Mouse (Mus musculus): ENCODE results near the gene Afdn.
"Not testable (repeated sequence)": the region's sequence is repeated elsewhere in the genome, so short reads cannot be mapped to it uniquely, and the experiment has no call there.

Afdn gene

DNA sequence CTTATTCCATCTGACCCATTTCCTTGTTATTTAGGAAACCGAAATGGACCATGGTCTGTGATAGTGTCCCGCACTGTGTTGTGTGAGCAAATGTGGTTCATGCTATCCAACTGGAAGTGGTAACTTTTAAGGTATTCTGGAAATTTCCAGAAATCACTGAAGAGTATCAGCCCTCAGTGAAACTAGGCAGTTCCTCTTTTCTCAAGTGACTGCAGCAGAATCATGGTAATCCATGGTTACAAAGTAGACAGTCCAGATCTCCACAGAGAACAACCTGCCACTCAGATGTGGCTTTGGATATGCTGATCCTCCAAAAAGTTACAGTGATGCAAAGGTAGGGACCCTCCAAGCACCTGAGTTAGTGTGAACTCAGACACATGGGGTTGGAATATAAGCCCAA is 21.4 kb upstream of the Afdn start:
- DNase-seq (ENCODE audit: low read depth, low spot score), result no peak

GRCm38 (mm10) chr17:13739981-13740380 is 20.4 kb upstream of the Afdn start:
- DNase-seq (ENCODE audit: low read depth, low spot score), result no peak

DNA sequence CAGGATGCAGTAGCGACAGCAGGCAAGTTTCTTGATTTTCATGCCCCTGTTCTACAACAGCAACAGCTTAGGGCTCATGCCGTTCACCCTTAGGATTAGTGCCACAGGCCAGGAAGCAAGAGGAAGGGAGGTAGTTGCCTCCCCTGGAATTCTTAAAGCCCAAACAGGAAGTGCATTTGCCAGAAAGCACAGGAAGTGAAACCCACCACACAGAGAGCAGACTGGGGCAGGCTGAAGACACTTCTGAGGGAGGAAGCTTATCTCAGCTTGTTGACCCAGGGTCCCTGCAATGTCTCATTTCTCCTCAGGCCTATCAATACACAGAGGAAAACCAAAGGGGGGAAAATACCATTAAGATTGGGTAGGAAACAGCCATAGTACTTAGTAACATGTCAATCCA is 19.5 kb upstream of the Afdn start:
- no peak for DNase-seq (ENCODE audit: low read depth, low spot score)

GRCm38 (mm10) chr17:13741611-13742010 is 18.7 kb upstream of the Afdn start:
- DNase-seq (ENCODE audit: low read depth, low spot score), result no peak

- DNase-seq (ENCODE audit: low read depth, low spot score), result no peak
Measured at GRCm38 (mm10) chr17:13742334-13742733, 18.0 kb upstream of the Afdn start.

- no peak for DNase-seq (ENCODE audit: low read depth, low spot score)
Measured at GRCm38 (mm10) chr17:13742941-13743708, 17.2 kb upstream of the Afdn start.

DNA sequence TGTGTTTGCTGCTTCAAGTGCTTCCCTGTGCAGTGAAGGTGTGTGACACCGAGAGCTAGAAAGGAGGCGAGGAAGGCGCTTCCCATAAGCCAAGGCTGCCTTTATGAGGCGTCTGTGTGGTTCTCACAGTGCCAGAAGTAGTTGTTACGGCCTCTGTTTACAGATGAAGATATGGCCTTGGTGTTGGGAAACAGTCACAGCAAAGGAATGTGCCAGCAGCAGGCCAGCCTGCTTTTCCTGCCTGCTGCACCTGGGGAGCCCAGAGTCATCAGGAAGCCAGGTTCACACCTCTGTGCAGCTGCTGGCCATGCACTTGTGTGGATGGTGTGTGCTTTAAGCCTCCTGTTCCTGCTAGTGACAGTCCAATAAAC is 16.6 kb upstream of the Afdn start:
- no peak for DNase-seq (ENCODE audit: low read depth, low spot score)

GRCm38 (mm10) chr17:13744219-13744618 is 16.1 kb upstream of the Afdn start:
- no peak for DNase-seq (ENCODE audit: low read depth, low spot score)

GRCm38 (mm10) chr17:13744824-13745223 is 15.5 kb upstream of the Afdn start:
- DNase-seq (ENCODE audit: low read depth, low spot score), result no peak

- DNase-seq (ENCODE audit: low read depth, low spot score), result no peak
Measured at GRCm38 (mm10) chr17:13745373-13745772, 15.0 kb upstream of the Afdn start.

GRCm38 (mm10) chr17:13746330-13746729 is 14.0 kb upstream of the Afdn start:
- peak; percentile 5 for DNase-seq (ENCODE audit: low read depth, low spot score)

DNA sequence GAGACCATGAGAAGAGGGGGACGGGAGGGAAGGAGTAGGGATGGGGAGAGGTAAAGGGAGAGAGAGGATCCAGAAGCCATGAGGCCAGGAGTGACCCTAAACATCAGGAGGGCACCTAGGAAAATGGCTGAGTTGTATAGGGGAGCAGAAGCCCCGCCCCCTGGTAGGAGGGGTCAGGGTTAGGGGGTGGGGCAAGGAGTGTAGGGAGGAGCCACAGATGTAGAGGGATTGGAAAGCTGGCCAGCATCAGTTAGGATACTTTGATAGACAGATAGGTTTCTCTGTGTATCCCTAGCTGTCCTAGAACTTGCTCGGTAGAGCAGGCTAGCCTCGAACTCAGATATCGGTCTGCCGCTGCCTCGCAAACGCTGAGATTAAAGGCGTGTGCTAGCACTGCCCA is 12.7 kb upstream of the Afdn start:
- no peak for DNase-seq (ENCODE audit: low read depth, low spot score)

DNA sequence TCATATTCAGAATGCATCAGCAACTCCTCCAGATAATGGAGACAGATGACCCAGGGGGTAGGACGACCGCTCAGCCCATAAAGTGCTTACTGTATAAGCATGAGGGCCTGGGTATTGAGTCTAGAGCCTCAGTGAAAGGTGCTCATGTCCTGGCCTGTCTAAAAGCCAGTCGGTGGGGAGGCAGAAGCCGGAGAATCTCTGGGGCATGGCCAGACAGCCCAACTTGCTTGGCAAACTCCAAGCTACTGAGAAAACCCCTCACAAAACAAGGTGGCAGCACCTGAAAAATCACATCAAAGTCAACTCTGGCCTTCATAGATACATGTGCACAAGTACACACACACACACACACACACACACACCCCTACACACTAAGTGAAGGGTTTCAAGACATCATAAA is 11.3 kb upstream of the Afdn start:
- DNase-seq (ENCODE audit: low read depth, low spot score), result no peak

- DNase-seq (ENCODE audit: low read depth, low spot score), result no peak
Measured at GRCm38 (mm10) chr17:13753918-13754317, 6.4 kb upstream of the Afdn start.

GRCm38 (mm10) chr17:13754940-13755339 is 5.4 kb upstream of the Afdn start:
- no peak for DNase-seq (ENCODE audit: low read depth, low spot score)

DNA sequence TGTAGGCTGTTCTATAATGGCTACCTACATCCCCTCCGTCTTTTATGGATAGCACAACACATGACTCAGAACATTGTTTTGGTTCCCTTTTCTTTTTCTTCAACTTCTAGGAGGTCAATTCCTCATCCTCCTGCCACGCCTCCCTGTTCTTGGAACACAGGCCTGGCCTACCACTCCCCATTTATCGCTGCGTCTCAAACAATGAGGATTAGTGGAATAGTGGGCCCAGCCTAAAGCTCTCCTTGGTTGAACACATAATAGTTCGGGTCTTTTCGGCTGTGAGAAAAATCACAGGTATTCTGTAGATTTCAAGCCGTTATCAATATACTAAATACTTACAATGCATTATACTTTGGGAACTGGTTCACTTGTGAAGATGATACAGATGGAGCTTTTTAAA is 1.8 kb upstream of the Afdn start:
- DNase-seq (ENCODE audit: low read depth, low spot score), result no peak

DNA sequence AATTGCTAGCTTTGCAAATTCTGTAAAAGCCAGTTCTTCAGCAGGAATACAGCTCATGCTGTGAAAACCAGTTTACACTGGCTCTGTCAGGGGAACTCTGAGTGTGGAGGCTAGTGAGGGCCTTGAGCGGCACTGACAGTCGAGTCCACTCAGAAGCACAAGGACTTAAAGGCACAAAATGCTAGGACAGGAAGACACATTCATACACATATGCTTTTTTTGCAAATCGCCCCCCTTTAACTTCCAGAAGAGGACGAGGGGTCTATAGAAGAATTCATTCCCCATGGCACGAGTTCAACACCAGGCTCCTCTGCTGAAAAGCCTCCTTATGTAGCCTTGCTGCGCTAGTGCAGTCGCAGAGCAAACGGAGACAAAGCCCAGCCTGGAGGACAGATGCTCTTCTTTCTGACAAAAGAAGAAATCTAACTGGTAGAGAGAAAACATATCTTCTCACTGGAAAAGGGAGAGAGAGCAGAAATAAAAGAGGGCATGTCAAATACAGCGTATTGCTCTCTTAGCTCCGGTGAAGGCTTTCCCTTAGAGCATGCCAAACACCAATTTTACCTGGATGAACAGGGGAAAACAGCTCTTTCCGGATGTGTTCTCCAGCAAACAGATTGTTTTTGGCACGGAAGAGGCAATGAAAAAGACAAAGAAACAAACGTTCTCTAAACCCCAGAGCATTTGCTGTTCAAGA is 1.0 kb upstream of the Afdn start:
- DNase-seq (ENCODE audit: low read depth, low spot score), result no peak

- DNase-seq (ENCODE audit: low read depth, low spot score), result no peak
Measured at GRCm38 (mm10) chr17:13760675-13761178, 388 bp downstream of the Afdn start.

DNA sequence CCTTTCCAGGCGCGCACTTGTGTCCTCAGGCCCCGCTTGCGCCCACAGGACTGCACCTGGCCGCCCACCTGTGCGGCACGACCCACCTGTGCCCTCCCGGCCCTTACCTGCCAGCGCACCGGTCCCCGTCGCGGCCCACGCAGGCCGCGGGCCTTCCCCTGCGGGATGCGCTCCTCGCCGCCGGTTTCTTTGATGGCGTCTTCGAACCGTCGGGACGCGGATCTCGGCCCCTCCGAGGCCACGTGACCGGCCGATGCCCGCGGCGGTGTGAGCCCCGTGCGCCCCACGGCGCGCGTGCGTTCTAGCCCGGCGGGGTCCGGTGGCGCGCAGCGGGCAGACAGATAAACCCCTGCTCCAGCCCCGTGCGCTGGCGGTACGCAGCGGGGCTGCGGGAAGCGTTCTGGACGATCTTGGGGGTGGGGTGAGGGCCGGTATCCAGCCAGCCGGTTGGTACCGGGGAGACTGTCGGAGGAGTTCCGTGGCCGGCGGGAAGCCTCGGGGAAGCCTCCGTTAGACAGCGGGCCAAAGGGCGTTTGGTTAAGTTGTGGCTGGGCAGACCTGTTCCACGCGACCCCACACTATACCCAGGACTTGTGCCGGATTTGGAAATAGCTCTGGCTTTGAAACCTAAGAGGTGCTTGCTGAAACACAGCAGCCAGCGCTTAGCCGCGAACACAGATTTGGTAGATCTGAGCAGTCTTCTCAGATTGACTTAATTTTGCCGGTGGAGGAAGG is 1.0 kb downstream of the Afdn start, which contains the start of gene Tcte2:
Tcte2 (minus strand) TSS at position 647 of the 735 bp plus-strand sequence.
- peak; percentile 28 for DNase-seq (ENCODE audit: low read depth, low spot score)

DNA sequence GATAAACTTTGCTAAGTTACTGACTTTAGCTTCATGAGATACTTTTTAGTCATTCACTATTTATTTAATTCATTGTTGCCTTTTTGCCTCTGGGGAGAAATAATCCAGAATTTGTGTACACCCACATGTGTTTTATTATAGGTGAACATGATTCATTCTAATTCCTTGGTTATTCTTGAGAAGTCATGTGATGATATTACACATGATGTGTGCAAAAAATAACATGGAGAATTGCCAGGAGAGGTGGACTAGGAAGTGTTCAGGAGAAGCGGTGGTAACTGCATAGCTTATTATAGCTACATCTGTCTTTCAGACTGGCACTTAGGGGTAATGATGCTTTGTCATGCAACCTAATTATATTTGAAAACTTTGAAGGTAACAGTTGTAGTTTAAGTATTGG is 3.5 kb downstream of the Afdn start:
- no peak for DNase-seq (ENCODE audit: low read depth, low spot score)

DNA sequence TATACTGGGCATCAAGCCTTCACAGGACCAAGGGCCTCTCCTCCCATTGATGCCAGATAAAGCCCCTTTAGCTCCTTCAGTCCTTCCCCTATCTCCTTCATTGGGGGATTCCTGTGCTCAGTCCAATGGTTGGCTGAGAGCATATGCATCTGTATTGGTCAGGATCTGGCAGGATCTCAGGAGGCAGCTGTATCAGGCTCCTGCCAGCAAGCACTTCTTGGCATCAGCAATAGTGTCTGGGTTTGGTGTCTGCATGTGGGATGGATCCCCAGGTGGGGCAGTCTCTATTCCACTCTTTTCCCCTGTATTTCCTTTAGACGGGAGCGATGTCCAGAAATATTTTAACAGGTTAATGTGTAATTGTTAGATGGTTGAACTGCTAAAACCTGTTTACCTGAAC is 4.6 kb downstream of the Afdn start:
- DNase-seq (ENCODE audit: low read depth, low spot score), result not testable (repeated sequence)

- no peak for DNase-seq (ENCODE audit: low read depth, low spot score)
Measured at GRCm38 (mm10) chr17:13768531-13768930, 8.2 kb downstream of the Afdn start.

All from CD4-positive, CD25-positive, alpha-beta regulatory T cell, adult 2 months (primary cell).